Mouse (Mus musculus): ENCODE measurements around the gene Leap2. TPM values are rescaled to one million over a fixed set of nuclear protein-coding genes. Genes with fewer than 3 reads are reported as not detected.

The Leap2 gene
- total RNA-seq, 2 experiments from 2014 or later = not detected

Small RNA genes within 50 kb of the gene (microRNA-seq; reads per million reads assigned to microRNA genes)
- gene Mir6920 = not detected

Other genes starting within 250 kb of the Leap2 start
- gene Hspa4, start 122.7 kb downstream of the Leap2 start, total RNA-seq (2021) = 100 to 1,000 TPM; 172 to 250 TPM
- gene Zcchc10, start 98.5 kb downstream of the Leap2 start, total RNA-seq (2021) = 10 to 100 TPM; 11.0 to 13.3 TPM
- 100 to 1,000 TPM; 157 to 207 TPM for gene Aff4, start 72.3 kb downstream of the Leap2 start, total RNA-seq (2021)
- 1,000 to 10,000 TPM; 1,132 to 1,289 TPM for gene Uqcrq, start 7.7 kb upstream of the Leap2 start, total RNA-seq (2021)
- gene Gdf9, start 7.9 kb upstream of the Leap2 start, total RNA-seq (2021) = 1 to 10 TPM; 3.3 to 4.0 TPM
- gene Gm10447, start 33.9 kb upstream of the Leap2 start, total RNA-seq (2021) = under 1 TPM; 0.16 to 0.17 TPM
- 1 to 10 TPM; 2.5 to 6.0 TPM for gene Shroom1, start 34.0 kb upstream of the Leap2 start, total RNA-seq (2021)
- not detected for gene Gm9837, start 47.3 kb upstream of the Leap2 start, total RNA-seq (2021)
- not detected for gene Gm9945, start 57.0 kb upstream of the Leap2 start, total RNA-seq (2021)
- under 1 TPM; 0.20 to 0.30 TPM for gene Sowaha, start 57.1 kb upstream of the Leap2 start, total RNA-seq (2021)
- gene Sept8, start 96.1 kb upstream of the Leap2 start, total RNA-seq (2021) = 10 to 100 TPM; 35.0 to 42.6 TPM
- 10 to 100 TPM; 24.1 to 31.1 TPM for gene Kif3a, start 144.2 kb upstream of the Leap2 start, total RNA-seq (2021)
- not detected for gene Il4, start 195.5 kb upstream of the Leap2 start, total RNA-seq (2021)
- gene Il13, start 211.5 kb upstream of the Leap2 start, total RNA-seq (2021) = not detected